Mouse (Mus musculus): ENCODE measurements around the gene Gm49450.

Gm49450 gene

DNA sequence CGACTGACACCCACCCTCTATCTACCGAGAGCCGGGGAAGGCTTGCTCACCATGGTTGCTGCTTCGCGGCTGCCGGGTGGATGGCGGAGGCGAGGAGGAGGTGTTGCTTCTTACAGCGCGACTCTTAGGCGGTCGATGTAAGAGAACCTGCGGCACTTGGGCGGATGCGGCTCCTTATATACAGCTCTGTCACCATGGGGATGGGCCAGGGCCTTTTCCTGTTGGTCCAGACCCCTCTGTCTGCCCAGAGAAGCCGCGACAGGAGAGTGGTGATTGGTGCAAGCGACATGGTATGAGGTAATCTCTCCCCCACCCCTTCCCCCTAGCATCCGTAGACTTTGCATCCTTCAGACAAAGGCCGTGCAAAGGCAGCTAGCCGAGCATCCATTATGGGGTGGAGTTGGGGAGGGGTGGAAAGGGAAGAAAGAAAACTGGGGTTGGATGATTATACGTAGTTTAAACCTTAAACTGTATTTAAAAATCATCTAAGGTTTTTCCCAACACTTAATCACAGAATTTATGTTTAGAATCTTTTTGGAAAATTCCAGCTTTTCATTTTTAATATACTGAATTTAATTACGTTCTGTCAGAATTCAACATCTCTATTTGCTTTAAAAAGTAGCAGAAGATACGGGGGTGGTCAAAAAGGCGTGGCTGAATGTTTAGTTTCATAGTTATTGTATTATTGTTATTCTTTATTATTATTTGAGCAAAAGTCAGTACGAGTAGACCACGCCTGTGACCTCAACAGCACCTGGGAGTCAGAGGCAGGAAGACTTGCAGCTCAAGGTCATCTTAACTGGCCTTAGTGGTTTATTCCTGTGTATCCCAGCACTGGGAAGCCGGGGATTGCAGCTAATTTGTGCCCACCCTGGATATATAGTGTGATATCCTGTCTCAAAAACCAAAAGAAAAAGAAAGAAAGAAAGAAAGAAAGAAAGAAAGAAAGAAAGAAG, at the start of gene Gm49450, which contains the start of gene Tuba1a:
TSS of gene Gm49450 (minus strand) at position 151 of the 956 bp plus-strand sequence.
TSS of gene Tuba1a (minus strand) at position 303 of the 956 bp plus-strand sequence.
- DNase-seq (ENCODE audit: low spot score in 2 of 2), result peak; percentile 96 to 97

DNA sequence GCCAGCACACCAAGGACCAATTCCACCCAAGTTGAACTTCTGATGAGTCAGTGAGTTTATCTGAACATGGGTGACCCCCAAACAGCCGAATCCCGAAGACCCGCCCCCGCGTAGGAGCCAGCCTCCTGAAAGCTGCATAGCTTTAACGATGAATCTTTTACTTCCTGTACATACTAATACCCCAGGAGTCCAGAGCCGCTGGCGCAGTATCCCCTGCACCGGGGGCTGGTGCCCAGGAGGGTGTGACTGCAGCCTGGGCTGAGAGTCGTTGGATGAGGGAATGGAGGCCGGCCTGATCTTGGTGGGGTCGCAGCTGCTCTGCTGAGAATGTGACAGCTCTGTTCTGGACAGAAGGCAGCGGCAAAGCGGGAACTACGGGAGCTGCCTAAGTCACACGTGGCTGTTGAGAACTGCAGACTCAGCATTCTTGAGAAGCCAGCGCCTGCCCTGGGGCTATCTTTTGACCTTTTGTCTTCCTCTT, 48.1 kb upstream of the Gm49450 start:
- no peak for DNase-seq (ENCODE audit: low spot score in 2 of 2)

DNA sequence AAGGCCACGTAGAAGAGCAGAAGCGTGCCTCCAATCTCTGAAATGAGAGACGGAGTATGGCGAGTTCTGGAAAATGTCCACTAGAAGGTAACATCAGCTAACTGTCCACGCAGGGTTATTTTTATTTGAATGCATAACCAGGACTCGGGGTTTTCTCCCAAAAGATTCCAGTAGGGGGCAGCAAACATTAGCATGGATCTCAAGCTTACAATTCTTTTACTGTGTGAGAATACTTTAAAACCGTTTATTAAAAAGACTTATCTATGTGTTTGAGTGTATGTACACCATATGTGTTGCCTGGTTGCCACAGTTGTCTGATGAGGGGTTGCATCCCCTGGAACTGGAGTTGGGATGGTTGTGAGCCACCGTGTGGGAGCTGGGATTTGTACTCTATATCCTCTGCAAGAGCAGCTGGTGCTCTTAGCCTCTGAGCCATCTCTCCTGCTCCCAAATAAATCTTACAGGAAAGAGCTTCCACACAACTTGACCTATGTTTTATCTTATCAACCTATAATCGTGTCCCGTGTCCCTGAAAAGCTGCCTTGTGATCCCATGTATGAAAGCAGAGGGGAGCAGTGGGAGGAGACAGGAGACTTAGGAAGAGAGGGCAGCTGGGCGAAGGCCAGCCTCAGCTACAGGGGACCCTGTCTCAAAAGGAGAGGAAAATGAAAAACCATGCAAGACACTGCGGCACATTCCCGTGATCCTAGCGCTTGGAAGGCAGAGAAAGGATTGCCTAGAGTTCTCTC, 47.4 kb upstream of the Gm49450 start:
- no peak for DNase-seq (ENCODE audit: low spot score in 2 of 2)

DNA sequence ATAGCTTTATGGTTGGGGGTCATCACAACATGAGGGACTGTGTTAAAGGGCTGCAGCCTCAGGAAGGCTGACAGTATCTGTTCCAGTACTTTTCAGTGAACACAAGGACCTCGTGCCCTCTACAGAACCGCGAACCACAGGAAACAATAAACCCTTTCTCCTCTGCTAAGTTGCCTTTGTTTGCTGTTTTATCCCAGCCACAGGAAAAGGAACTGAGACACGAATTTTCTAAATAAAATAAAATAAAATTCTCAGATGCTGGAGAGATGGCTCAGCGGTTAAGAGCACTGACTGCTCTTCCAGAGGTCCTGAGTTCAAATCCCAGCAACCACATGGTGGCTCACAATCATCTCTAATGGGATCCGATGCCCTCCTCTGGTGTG, 45.4 kb upstream of the Gm49450 start:
- no peak for DNase-seq (ENCODE audit: low spot score in 2 of 2)

DNA sequence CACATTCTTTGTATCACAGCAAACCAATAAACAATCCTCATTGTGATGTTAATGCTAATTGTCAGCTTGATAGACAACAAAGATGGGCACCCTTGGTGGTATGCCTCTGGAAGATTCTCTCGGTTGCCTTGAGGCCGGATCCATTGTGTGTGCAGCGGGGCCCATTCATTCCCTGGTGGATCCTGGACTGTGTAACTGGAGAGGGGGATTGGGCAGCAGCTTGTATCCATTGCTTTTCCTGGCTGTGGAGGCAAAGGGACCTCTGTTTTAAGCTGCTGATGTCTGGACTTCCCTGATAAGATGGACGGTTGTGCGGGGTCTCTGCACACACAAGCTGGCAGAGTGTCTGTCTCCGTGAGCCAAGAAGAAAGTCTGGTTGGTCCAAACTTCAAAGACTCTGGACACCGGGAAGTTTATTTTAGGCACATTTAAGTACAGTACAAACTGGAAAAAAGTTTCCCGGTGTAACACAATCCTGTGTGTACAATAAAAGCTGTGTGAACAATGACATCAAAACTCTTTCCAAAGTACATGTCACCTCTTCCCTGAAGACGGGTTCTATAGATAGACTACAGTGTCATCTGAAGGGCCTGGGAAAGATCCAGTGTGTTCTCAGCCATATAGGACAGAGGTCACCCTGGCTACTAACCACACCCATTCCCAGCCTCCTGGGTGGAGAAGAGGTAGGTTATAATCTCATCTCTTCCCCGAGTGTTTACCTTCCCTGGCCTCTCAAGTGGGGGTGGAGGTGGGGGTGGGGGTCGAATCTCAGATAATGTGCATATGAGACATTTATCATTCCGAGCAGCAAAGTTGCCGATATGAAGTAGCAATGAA, 44.8 kb upstream of the Gm49450 start:
- DNase-seq (ENCODE audit: low spot score in 2 of 2), result no peak

DNA sequence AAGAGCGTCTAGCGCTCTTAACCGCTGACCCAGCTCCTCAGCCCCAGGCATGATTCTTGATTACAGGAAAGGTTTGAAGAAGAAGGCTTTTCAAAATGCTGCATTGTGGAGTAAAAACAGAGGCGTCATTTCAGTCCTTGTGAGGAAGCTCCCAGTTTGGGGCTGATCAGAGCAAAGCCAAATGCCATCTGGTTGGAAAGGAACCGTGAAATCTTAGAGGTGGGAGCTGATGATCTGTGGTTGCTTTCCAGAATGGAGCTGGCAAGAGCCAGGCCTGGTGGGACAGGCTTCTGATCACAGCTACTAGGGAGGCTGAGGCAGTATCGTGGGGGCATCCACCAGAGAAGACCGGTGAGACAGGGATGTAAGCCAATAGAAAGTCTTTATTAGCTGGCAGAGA, 43.5 kb upstream of the Gm49450 start:
- no peak for DNase-seq (ENCODE audit: low spot score in 2 of 2)

DNA sequence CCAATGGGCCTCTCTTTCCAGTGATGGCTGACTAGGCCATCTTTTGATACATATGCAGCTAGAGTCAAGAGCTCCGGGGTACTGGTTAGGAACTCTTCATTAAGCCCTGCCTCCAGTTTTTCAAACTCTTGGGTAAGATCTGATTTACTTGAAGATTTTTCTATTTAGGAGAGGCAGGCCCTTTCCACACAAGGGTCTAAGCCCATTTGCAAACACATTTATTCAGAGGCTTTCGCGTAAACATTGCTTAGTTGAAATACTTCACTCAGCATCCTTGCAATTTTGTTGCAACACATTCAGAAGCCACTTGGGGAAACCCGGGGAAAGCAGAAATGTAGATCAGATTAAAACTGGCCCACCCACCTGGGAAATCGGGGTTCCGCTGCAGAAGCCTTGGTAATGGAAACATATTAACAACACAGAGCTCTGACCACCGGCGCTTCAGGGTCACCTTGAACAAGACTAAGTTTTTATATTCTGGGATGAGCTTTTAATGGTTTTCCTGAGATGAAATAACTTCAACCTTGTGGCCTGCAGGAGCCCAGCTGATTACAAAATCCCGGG, 41.7 kb upstream of the Gm49450 start:
- DNase-seq (ENCODE audit: low spot score in 2 of 2), result no peak

DNA sequence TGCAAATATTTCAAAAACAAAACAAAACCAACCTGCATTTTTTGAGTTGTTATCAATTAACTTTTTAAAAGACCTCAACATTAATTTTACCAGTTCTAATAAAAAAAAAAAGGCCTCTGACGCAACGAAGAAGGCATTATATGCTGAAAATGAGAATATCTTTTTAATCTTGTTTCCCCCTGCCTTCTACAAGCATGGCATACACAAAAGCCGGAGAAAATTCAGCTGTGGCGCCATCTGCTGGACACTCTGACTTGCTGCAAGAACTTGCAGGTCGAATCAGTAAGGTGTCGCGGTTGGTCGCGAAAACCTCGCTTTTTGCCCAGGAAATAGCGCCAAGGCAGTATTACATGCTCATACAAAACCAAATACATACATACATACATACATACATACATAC, 40.5 kb upstream of the Gm49450 start:
- peak; percentile 67 to 83 for DNase-seq (ENCODE audit: low spot score in 2 of 2)

DNA sequence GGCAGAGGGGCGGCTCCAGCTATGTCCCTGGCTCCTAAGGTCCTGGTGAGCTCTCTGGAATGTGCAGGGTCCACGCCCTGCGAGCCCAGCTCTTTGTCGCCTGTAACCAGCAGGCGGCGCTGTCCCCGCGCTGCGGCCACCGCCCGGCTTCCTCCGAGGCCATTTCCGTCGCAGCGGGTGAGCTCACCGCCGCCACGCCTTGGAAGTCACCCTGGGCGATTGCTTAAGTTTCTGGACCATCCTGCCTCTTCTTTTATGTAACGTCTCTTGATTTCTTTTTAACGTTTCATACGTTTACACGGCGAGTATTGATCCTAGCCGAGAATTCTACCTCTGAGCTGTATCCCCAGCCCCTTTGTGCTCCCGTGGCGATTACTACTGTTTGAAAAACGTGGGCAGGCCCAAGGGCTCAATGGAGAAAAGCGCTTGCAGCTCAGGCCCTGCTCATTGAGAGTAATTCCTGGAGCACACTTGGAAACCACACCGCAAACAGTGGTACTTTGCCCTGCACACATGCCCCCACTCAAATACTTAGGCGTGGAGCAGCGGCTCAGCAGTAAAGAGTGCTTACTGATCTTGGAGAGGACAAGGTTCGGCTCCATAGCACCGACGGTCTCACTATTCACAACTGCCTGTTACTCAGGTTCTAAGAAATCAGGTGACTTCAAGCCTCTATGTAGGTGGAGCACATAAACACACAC, 39.9 kb upstream of the Gm49450 start:
- DNase-seq (ENCODE audit: low spot score in 2 of 2), result peak; percentile 81 to 91

DNA sequence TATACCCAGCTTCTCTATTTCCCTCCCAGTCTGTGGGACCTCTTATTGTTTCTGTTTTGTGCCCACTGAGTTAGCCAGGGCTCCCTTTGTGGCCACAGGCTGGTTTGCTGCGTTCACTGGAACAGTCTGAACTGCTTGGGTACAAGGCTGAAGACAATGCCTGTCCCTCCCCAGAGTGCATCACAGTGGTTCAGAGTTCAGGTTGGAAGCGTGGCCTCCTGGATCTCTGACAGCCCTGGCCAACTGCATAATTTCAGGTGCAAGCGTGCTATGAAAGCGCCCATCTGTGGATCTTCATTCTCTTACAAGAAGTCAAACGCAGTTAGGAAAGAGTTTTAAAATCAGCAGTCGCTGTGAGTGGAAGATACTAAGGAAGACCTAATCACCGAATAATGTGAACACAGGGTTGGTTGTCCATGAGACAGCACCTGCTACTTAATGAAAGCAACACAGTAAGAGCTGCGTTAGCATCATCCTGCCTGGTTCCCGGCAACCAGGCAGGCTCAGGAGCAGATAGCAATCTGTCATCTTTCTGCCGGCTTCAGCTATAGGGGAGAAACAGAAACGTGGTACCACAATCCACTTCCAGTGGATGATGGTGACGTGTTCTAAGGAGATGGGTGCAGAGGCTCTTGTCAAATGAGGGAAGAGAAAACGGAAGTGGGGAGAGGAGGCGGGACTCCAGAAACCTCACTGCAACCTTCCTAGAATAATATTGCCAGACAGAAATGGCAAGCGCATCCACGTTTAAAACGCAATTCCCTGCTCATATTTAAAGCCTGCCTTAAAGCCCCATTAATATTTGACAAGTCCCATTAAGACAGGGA, 38.9 kb upstream of the Gm49450 start:
- DNase-seq (ENCODE audit: low spot score in 2 of 2), result peak; percentile 68 to 80

DNA sequence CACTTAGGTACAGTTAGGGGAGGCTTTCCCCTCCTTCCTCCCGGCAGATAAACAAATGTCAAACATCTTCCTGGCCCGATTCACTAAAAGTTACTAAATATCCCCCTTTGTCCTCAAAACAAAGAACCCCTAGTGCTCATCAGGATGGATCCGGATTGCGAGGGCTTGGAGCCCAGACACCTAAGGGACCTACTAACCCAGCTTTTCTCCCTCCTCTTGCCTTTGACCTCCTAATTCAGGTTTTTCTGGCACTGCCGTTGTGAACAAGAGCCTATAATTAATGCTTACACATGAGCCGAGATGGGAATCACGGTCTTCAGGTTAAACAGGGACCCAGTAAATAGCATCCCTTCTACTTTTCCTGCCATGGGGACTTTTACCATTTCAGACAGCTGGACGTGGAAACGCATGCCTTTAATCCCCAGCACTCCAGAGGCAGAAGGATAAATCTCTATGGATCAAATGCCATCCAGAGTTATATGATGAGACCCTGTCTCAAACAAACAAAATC, 38.2 kb upstream of the Gm49450 start:
- no peak for DNase-seq (ENCODE audit: low spot score in 2 of 2)

DNA sequence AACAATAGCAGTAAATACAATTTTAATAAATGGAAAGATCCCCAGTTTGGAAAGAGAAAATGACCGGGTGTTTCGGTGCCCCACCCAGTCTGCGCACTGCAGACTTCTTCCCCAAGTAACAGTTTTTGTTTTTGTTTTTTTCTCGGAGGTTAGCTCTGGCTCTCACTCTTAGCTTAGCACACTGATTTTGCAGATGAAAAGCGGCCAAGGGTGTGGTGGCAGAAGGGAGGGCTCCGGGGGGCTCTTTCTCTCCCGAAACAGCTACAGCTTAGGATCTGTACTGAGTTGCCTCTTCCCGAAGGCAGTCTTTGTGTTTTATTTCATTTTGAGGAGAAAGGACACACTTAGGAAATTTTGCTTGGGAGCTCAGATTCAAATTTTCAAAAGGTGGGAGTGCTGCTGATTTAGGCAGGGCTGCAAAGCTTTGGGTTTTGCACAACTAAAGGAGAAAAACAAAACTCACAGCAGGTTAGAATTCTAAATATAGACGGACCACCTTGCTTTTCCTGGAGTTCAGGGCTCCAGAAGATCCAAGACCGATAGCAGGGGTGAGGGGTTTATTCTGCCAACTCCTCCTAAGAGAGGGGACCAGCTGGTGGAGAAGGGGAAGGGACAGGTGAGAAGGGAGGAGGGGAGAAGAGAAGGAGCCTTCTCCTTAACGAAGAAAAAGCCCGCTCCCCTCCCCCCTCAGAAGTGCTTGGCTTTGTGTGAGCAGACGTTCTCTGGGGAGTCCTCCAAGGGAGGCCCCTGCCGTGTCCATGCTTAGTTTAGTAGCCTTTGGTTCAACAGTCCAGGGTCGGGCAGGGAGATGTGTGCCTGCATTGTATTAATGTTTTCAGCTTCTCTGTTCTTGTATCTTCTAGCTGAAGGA, 37.6 kb upstream of the Gm49450 start:
- no peak for DNase-seq (ENCODE audit: low spot score in 2 of 2)

DNA sequence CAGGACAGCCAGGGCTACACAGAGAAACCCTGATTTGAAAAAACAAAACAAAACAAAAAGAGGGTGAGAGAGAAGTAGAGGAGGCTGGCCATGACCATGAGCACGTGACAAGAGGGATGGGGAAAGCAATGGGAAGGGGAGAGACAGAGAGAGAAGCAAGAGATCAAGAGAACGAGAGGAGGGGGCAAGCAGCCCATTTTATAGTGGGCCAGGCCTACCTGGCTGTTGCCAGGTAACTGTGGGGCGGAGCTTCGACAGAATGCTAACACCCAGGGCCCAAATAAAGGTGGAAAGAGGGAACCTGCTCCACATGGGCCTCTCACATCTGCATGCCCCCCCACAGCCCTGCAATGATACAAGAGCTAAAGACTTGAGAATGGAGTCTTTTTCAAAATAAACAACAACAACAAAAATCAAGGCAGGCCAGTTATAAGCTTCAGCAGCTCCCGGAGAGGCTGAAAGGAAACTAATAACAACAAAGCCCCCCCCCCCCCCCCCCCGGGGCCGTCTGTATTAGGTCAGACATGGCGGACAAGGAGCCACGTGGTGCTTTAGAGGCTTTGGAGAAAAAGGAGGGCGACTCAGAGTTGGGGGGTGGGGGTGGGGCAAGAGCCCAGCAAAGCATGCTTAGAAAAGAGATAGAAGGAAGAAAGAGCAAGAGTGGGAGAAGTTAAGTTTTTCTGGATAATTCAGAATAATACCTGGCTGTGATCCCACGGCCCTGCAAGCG, 36.5 kb upstream of the Gm49450 start:
- DNase-seq (ENCODE audit: low spot score in 2 of 2), result no peak

DNA sequence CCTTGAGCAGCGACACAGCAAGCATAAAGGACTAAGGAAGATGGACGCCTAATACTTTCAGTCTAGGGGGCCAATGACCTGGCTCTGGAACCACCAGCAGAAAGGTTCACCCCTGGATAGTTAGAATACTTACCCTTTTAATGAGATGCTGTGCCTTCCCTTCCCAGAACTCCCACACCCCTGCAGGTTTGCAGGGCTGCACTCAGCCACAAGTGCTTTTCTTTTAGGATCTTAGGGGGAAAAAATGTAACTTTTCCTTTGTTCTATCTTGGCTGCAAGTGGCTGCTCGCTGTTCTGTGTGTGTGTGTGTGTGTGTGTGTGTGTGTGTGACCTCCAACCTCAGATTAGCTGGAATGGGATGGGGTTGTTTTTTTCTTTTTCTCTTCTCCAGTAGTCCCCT, 35.4 kb upstream of the Gm49450 start:
- no peak for DNase-seq (ENCODE audit: low spot score in 2 of 2)

DNA sequence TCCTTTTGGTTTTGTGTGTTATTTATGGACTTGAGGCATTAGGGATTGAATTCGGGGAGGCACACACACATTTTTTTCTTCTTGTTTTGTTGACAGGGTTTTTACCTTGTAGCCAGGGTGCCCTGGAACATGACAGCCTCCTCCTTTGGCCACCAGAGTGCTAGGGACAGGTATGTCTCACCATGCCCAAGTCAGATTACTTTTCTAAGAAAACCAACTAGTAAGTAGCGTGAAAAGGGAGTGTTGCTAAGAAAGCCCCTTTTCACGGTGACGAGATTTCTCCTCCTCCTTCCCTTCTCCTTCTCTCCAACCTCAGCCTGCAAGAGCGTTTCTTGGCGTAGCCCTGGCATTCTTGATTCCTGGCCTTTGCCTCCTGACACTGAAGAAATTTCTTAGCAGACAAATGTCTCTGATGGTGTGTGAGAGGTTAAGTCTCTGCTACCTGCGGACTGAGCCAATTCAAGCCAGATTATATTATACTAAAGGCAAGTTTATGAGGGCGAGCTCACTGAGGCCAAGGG, 34.4 kb upstream of the Gm49450 start:
- DNase-seq (ENCODE audit: low spot score in 2 of 2), result no peak

DNA sequence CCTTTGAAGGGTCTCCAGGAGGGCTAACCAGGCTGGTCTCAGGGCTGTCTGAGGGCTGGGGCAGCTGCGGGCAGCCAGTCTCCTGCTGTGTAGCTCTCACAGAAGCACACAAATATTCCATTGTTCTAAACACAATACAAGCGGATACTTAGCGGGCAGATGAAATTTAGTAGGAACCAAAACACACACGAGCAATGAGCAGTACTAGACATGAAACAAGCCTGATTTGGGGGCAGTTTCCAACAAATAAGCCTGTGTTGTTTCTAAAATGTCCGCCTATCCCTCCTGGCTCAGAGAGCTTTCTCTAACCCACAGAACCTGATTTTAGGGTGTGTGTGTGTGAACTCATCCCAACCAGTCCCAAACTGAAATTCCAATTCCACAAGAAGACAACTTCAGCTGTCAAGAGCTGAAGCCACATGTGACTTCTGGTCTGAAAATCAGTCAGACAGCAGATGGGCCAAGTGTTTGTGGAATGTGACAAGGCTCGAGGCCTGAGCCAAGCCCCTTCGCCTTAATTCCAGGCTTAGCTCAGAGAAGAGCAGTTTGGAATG, 33.8 kb upstream of the Gm49450 start:
- no peak for DNase-seq (ENCODE audit: low spot score in 2 of 2)

DNA sequence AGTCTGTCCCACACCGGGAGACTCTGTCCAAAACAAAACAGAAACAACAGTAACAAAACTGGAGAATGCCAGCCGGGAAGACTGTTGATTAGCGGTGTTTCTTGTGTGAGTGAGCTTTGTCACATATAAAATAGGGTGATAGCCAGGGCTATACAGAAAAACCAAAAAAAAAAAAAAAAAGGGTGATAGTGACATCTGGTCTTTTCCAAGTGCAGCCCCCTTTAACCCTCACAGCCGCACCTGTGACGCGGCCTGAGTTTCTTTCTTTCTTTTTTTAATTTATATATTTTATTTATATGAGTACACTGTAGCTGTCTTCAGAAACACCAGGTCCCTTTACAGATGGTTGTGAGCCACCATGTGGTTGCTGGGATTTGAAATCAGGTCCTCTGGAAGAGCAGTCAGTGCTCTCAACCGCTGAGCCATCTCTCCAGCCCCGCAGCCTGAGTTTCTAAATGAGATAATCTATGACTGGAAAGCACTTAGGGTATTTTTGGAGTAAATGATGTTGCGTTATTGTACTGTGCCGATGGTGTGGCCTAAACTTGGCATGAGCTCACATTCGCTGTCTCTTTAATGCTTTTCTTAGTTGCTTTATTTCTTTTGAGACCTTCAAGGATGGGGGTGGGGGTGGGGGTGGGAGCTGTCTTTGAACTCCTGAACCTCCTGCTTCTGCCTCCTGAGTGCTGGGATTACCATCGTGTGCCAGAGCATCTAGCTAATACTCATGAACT, 32.8 kb upstream of the Gm49450 start:
- no peak for DNase-seq (ENCODE audit: low spot score in 2 of 2)

All from frontal cortex, postnatal 10 days (tissue).